Mouse (Mus musculus) spleen, postnatal 14 days (tissue): Measurements from ENCODE around the gene Dstn.

ENCODE experiments used
- DNase-seq, 2 experiments: peaks; one replicate each; pipeline ENCODE4 v3.0.0; 2021 to 2022; ENCODE audit warnings: low spot score in 2 of 2

Dstn gene

GRCm38 (mm10) chr2:143915600-143916135, 548 bp downstream of the Dstn start:
- no peak for DNase-seq

GRCm38 (mm10) chr2:143916229-143916628, 1.1 kb downstream of the Dstn start:
- no peak for DNase-seq

GRCm38 (mm10) chr2:143917622-143918021, 2.5 kb downstream of the Dstn start:
- DNase-seq: no peak

GRCm38 (mm10) chr2:143918831-143919502, 3.8 kb downstream of the Dstn start:
- no peak for DNase-seq

GRCm38 (mm10) chr2:143924085-143924484, 9.0 kb downstream of the Dstn start:
- DNase-seq: no peak

GRCm38 (mm10) chr2:143925826-143926225, 10.7 kb downstream of the Dstn start:
- no peak for DNase-seq

- no peak for DNase-seq
Observed at GRCm38 (mm10) chr2:143929607-143930311, 14.6 kb downstream of the Dstn start.

- DNase-seq: no peak
Observed at GRCm38 (mm10) chr2:143932340-143932873, 17.3 kb downstream of the Dstn start.

- no peak for DNase-seq
Observed at GRCm38 (mm10) chr2:143933516-143933915, 18.4 kb downstream of the Dstn start.

GRCm38 (mm10) chr2:143934439-143934838, 19.3 kb downstream of the Dstn start:
- DNase-seq: no peak

GRCm38 (mm10) chr2:143937861-143938260, 22.7 kb downstream of the Dstn start:
- DNase-seq: no peak

- DNase-seq: no peak
Observed at GRCm38 (mm10) chr2:143940406-143940805, 25.3 kb downstream of the Dstn start.

GRCm38 (mm10) chr2:143944796-143945195, 29.7 kb downstream of the Dstn start:
- DNase-seq: no peak

- DNase-seq: peak in 1 of 2 experiments; percentile 28
Observed at GRCm38 (mm10) chr2:143945466-143946075, 30.5 kb downstream of the Dstn start.

- DNase-seq: no peak
Observed at GRCm38 (mm10) chr2:143946399-143946798, 31.3 kb downstream of the Dstn start.

GRCm38 (mm10) chr2:143947981-143948380, 32.9 kb downstream of the Dstn start:
- no peak for DNase-seq

- DNase-seq: no peak
Observed at GRCm38 (mm10) chr2:143948416-143948815, 33.3 kb downstream of the Dstn start.

GRCm38 (mm10) chr2:143949217-143949616, 34.1 kb downstream of the Dstn start:
- no peak for DNase-seq

GRCm38 (mm10) chr2:143950290-143951027, 35.3 kb downstream of the Dstn start:
- no peak for DNase-seq

GRCm38 (mm10) chr2:143951028-143951420, 35.9 kb downstream of the Dstn start:
- DNase-seq: no peak

- DNase-seq: no peak
Observed at GRCm38 (mm10) chr2:143951546-143952315, 36.6 kb downstream of the Dstn start.
